Mouse (Mus musculus) megakaryocyte, embryonic 14.5 days (primary cell): ENCODE data around the gene Rara. TPM values are rescaled to one million over a fixed set of nuclear protein-coding genes. Genes with fewer than 3 reads are reported as not detected.

ENCODE experiments used
- H3K27me3 ChIP-seq: replicated peaks from 2 replicates; pipeline ENCODE3; 2012; ENCODE audit warnings: inconsistent platforms
- H3K36me3 ChIP-seq: replicated peaks from 2 replicates; pipeline ENCODE3; 2012; ENCODE audit warnings: low read length, inconsistent platforms, mixed read lengths
- H3K4me1 ChIP-seq: 2 replicates; pipeline ENCODE4 v1.6.1; 2012; ENCODE audit warnings: inconsistent platforms
- H3K4me3 ChIP-seq: replicated peaks from 2 replicates; pipeline ENCODE3; 2012; ENCODE audit warnings: moderate library complexity, mild to moderate bottlenecking, inconsistent platforms
- H3K9me3 ChIP-seq: 2 replicates; pipeline ENCODE4 v1.6.1; 2012; ENCODE audit warnings: inconsistent platforms
- FLI1 ChIP-seq: IDR thresholded peaks from 2 replicates; pipeline ENCODE4 v1.6.1; 2012; ENCODE audit warnings: low read length, inconsistent platforms, mixed read lengths
- GATA1 ChIP-seq: IDR thresholded peaks from 3 replicates; pipeline ENCODE4 v1.6.1; 2012; ENCODE audit warnings: mixed read lengths, low read length, inconsistent platforms, borderline replicate concordance
- polyA plus RNA-seq: library from polyadenylated mRNA; stranded (reverse); fragments of >175 nt; gene quantifications from 2 replicates; pipeline ENCODE4 v1.2.3, GENCODE M21; 2012; ENCODE audit warnings: low replicate concordance; ENCODE audit not compliant: insufficient read depth

Gene Rara
- polyA plus RNA-seq, 1 experiment, result 25.3 TPM

DNA sequence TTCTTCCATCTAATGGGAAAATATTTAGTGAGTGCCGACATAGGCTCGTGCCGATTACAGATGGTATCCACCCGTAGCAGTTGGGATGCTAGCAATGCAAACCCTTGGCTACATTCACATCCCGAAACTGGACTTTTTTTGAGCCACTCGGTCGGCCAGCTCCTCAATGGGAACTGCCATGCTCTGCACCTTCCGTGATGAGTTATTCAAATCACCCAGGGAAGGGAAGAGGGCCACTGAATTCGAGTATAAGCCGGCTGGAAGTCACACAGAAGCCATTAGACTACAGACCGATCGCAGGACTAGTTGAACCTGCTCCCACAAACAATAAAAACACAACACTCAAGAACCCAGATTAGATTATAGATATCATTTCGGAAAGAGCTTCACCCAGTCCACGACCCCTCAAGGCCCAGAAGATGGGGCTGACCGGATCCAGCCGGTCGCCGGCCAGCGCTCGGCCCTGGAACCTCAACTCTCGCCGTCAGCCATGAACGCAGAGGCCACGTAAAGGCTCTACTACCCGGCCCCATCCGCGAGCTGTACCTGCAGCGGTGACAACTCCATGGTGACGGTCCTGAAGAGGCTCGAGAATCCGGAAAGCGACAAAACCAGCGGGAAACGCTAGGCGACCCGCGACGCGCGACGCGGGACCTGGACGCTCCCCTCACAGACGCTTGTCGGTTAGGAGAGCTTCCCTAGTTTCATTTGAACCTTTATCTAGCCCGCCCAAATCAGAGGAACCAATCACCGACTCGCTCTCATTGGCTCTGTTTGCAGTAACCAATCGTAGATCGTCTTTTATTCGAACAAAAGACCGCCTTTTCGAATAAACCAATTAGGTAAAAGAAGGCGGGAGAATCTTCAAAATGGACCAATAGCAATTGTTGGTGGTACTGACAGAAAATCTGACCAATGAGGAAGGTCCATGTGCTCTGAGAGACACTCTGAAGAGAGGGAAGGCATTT lies 96.2 kb downstream of the Rara start, which contains the start of gene Top2a:
Gene Top2a (minus strand): TSS at position 690 of the 968 bp plus-strand sequence.
- H3K9me3 ChIP-seq, result no peaks in the 10 kb centered on the region; the same call in 1 of the 2 replicates
- H3K4me1 ChIP-seq, result peaks cover 40% of the 10 kb centered on the region
- TF ChIP-seq GATA1 (peak; percentile 92; the same call in 2 of the 3 replicates), FLI1 (peak; percentile 48; the same call in 1 of the 2 replicates)
- no peaks in the 10 kb centered on the region for H3K27me3 ChIP-seq
- peaks cover 32% of the 10 kb centered on the region for H3K36me3 ChIP-seq
- peak within 1 kb of the TSS; percentile 95 for H3K4me3 ChIP-seq

Other genes starting within 250 kb of the Rara start
- 128 and 167 TPM in 2 replicates for gene Psmd3, start 245.3 kb upstream of the Rara start, polyA plus RNA-seq
- not detected in 2 replicates for gene Csf3, start 226.6 kb upstream of the Rara start, polyA plus RNA-seq
- 40.2 and 55.7 TPM in 2 replicates for gene Med24, start 198.4 kb upstream of the Rara start, polyA plus RNA-seq
- gene Thra, start 187.2 kb upstream of the Rara start, polyA plus RNA-seq, result 37.6 and 38.9 TPM in 2 replicates
- gene Nr1d1, start 152.5 kb upstream of the Rara start, polyA plus RNA-seq, result 5.6 and 22.1 TPM in 2 replicates
- 30.0 and 46.8 TPM in 2 replicates for gene Msl1, start 132.3 kb upstream of the Rara start, polyA plus RNA-seq
- gene Casc3, start 122.9 kb upstream of the Rara start, polyA plus RNA-seq, result 10.6 and 13.2 TPM in 2 replicates
- gene Rapgefl1, start 91.0 kb upstream of the Rara start, polyA plus RNA-seq, result 0.29 TPM in 1 of 2 replicates, not detected in the other
- gene Wipf2, start 64.2 kb upstream of the Rara start, polyA plus RNA-seq, result 7.3 and 10.6 TPM in 2 replicates
- 0.44 TPM in 1 of 2 replicates, not detected in the other for gene Cdc6, start 20.0 kb upstream of the Rara start, polyA plus RNA-seq
- gene Gjd3, start 55.2 kb downstream of the Rara start, polyA plus RNA-seq, result not detected in 2 replicates
- 6.9 and 12.1 TPM in 2 replicates for gene Top2a, start 96.4 kb downstream of the Rara start, polyA plus RNA-seq
- 28.0 and 111 TPM in 2 replicates for gene Igfbp4, start 113.4 kb downstream of the Rara start, polyA plus RNA-seq
- 0.93 TPM in 1 of 2 replicates, not detected in the other for gene Tns4, start 161.5 kb downstream of the Rara start, polyA plus RNA-seq
- not detected in 2 replicates for gene Ccr7, start 227.3 kb downstream of the Rara start, polyA plus RNA-seq